Mouse (Mus musculus) urinary bladder, postnatal 25 days (tissue): ENCODE data around the gene Tbl2.

Experiments
- DNase-seq: peaks from one replicate; pipeline ENCODE4 v3.0.0; 2022; ENCODE audit warnings: low spot score

Gene Tbl2

DNA sequence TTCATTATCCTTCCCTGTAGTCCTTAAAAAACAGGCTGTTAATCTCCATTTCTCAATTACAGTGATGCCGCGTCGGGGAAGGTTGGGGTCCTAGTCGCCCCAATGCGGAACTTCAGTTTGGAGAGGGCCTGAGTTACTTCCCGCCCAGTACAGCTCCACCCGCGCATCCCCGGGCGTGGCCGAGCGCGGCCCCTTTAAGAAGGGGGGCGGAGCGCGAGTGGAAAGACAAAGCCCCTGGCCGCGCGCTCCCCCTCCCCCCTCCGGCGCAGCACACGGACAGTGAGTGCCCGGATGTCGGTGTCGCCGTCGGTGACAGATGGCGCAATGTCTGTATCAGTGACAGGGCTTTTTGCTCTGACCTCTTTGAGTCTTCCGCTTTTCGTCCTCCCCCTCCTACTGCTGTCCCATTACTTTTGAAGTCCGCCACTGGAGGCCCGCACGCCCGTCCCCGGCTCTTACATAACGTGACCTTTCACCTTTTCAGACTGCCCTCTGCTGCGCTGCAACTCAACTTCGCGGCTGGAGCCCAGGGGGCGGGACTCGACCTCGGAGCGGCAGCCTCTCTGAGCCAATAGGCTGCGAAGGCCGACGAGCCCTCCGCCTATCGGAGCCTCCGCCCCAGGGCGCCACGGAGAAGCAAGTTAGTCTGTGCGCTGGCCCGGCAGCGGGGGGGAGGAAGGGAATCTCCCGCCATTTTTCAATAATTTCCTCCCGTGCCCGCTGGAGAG lies 37.3 kb downstream of the Tbl2 start, which contains the start of gene Baz1b:
Baz1b (plus strand) TSS at position 644 of the 728 bp plus-strand sequence.
- peak; percentile 94 for DNase-seq

DNA sequence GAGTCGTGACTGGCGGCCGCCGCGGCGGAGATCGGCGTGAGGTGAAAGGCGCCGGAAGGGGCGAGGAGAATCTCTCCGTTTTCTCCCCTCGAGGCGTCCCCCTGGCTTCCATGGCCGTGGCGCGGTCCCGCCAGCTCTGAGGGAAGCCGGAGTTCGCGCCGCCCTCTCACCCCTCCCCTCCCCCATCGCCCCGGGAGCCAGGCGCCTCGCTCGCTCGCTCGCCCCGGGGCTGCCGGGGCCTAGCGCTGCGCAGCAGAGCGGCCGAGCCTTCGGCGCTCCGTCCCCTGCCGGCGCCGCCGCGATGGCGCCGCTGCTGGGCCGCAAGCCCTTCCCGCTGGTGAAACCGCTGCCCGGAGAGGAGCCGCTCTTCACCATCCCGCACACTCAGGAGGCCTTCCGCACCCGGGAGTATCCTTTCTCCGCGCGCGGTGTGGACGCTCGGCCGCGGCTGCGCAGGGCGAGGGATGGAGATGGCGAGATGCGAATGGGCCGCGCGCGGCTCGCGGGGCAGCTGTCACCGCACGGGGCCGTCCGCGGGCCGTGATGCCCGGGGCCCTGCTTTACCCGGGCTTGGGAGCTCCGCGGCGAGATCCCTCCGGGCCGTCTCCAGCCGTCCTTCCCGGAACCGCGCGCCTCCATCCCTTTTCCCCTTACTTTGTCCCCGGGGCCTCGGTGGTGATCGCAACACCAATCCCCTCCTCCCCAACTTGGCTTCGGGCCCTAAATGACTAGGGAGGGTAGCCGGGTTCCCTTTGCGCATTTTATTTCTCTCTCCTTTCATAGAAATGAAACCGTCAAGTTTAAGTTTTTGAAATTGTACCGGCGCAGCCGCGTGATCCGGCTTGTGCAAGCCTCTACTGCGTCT lies 38.1 kb downstream of the Tbl2 start:
- peak; percentile 75 for DNase-seq

DNA sequence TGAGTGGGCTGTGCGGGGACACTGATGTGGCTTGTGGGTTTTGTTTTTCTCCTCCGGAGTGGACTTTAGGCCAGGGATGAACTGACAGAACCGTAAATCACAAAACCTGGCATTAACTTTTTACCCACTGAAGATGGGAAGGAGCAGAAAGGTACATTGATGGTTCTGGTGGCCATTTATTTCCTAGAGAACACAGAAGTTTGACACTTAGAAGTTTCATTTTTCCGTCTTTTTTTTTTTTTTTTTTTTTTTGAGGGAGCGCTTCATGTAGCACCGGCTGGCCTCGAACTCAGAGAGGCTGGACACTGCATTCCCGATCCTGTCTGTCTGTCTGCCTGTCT lies 38.7 kb downstream of the Tbl2 start:
- no peak for DNase-seq

DNA sequence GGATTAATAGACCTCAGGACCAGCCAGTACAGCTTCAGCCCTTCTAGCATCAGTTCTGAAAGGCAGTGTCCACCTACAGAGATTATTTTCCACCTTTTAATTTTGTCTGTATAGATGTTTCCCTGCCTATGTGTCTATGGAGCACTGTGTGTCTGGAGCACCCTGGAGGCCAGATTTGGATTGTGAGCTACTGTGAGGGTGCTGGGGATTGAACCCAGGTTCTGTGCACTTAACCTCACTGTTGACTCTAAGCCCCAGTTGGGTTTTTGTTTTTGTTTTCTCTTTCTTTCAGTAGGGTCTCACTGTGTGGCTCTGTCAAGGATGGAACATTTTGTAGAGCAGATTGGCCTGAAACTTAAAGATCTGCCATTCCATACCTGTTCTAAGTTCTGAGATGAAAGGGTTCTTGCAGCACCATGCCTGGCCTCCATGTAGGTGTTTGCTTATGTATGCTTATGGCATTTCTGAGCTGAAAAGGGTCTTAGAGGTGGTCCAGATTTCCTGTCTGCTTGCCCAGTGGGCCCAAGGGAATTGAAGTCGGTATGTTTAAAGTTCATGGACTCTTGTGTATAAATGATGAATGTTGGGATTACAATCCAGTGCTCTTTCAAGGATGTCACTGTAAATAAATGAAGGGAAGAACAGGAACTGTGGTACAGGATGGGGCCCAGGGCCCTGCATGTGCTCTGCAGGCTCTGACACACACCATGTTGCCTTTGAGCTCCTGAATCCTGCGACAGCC lies 40.0 kb downstream of the Tbl2 start:
- DNase-seq: no peak

DNA sequence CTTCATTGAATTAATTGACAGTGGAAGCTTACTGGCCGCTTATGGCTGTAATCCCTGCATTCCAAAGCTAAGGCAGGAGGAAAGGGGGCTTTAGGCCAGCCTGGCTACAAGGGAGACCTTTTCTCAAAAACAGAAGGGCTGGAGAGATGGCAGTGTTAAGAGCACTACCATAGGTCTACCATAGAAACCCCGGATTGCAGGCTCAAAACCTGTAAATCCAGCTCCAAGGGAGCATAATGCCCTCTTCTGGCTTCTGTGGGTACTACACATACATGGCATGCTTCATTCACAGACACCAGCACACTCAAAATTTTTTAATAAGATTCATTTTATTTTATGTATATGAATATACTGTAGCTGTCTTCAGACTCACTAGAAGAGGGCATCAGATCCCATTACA lies 42.2 kb downstream of the Tbl2 start:
- peak; percentile 62 for DNase-seq

DNA sequence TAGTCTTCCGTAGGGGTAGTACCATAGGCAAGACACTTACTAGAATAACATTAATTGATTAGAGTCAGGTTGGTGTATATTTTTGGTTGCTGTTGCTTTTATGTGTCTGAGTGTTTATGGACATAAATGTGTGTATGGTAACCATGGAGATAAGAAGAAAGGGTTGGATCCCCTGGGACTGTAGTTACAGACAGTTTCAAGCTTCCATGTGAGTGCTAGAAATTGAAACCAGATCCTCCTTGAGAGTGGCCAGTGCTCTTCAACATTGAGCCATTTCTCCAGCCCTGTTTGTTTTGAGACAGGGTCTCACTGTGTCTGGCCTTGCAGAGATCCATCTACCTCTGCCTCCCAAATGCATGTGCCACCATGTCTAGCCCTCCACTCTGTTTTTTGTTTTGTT lies 43.0 kb downstream of the Tbl2 start:
- DNase-seq: no peak

DNA sequence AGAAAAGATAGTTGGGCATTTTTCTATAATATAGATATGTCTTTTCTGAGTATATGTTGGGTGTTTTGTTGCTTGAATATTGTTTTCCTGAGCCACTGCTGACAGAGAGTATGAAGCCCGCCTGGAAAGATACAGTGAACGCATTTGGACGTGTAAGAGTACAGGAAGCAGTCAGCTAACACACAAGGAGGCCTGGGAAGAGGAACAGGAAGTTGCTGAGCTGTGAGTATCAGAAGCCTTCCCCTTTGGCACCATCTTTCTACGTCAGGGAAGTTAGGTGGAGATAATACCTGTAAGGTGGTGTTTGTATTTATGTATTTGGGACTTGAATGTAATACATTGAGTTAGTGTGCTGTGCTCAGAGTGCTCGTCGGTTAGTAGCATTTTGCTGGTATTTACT lies 46.9 kb downstream of the Tbl2 start:
- DNase-seq: no peak

DNA sequence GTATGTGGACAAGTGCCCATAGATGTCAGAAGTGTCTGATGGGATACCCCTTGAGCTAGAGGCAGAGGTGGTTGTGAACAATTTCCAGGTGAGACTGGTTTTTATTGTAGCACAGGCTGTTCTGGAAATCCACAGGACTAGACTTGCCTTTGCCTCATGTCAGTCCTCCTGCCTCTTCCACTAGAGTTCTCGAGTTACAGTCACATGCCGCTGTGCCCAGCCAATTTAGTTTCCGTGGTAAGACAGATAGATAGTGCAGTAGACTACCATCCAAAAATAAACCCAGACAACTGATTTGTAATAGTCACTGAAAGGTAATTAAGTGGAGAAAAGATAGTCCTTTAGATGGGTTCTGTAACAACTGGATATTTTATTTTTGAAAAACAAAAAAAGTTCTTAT lies 53.3 kb downstream of the Tbl2 start:
- DNase-seq: no peak

DNA sequence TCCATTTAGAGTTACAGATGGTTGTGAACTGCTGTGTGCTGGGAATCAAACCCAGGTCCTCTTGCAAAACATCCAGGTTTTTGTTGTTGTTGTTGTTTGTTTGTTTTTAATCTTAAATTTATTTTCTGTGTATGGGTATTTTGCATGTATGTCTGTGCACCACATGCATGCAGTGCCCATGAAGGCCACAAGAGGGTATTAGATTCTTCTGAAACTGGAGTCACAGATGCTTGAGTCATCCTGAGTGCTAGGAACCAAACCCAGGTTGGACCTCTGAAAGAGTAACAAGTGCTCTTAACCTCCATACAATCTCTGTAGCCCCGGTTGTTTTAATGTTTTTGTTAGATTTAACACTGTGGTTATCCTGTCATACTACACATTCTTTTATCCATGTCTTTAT lies 58.7 kb downstream of the Tbl2 start:
- no peak for DNase-seq
